Mouse (Mus musculus) frontal cortex, postnatal 14 days (tissue): ENCODE data around the gene Dscam.

Experiments
- DNase-seq, 2 experiments: peaks; one replicate each; pipeline ENCODE4 v3.0.0; 2022; ENCODE audit warnings: low spot score in 2 of 2

The Dscam gene

DNA sequence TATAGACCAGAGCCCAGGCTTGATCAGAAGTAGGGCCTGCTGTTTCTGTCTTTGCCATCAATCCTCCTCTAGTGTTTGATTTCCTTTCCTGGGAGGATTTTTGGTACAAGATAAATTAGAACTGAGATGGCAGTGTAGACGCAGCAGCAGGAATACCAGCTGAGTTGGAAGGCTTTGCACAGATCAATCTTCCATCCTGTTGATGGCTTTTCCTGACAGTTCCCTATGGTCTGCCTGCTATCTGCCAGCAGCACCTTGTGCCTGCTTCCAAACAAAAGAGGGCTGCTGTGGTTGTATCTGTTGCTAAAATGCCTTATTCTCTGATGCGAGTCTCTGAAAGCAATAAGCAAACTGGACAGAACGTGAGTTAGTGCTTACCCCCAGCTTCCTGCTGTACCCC, 402.6 kb downstream of the Dscam start:
- DNase-seq, result no peak

DNA sequence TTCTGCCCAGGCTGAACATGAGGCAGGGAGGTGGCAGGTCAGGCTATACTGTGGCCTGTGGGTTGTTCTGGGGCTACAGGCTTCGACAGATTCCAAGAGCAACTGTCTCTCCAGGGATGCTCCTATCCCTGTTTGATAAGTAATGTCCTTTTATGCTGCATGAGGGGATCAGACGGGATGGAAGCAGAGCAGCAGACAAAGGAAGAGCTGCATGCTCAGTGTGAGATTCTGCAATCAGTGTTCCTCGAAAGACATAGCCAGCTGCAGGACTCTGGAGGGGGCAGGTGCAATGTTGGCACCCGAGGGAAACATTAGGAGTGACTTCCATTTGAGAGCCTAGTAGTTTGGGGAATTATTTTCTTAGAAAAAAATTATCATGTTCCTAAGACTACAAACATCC, 403.0 kb downstream of the Dscam start:
- no peak for DNase-seq

DNA sequence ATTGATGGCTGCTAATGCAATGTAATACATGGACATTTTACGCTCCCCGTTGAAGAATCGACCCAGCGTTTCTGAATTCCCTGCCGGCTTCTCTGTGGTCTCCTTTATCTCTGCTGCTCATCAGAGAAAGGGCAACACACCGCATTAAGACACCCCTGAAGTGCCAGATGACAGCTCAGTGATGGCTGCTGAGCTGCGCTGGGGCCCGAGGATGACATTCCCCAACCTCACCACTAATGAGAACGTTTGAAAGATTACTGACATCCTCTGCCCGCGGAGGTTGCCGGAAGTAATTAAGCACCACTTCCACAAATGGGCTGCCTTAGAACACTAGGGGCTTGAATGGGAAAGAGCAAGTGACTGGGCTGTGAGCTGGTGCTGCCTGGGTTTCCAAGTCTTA, 409.3 kb downstream of the Dscam start:
- DNase-seq, result no peak

DNA sequence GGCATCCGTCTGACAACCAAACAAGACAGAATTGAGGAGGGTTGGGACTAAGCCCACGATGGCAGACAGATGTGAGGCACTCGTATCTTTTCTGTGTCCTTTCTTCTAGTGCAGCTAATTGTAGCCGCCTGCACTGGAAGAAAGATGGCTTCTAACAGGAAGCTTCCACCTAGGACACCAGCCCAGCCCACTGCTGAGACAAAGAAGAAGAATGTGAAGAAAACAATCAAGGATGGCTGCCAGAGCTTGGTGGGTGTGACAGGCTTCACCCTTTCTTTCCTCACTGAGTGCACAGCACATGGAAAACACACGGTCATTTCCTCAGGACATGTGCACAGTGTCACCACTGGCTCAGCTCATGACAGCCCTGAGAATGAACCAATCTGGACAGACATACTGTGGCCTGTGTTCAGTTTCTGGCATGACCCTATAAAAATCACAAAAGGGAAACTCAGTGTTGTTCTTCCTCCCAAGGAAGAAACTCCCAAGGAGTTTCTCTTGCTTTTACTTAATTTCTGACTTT, 411.4 kb downstream of the Dscam start:
- no peak for DNase-seq

DNA sequence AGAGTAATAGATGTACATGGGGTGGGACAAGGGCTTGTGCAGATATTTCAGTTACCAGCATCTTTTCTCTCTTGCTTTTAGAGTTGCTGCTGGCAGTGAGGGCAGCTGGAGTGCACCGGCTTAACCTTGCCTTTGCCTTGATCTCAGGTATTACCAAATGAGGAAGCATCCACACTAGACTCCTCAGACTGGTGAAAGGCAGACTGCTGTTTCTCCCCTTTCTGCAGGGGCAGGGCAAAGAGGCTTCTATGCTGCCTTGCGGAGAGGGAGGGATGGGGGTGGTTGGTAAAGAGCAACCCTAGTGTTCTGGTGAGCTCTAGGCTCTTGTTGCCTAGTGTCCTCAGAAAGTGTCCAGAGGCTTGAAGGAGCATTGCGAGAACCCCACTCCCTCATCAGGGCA, 412.2 kb downstream of the Dscam start:
- no peak for DNase-seq

DNA sequence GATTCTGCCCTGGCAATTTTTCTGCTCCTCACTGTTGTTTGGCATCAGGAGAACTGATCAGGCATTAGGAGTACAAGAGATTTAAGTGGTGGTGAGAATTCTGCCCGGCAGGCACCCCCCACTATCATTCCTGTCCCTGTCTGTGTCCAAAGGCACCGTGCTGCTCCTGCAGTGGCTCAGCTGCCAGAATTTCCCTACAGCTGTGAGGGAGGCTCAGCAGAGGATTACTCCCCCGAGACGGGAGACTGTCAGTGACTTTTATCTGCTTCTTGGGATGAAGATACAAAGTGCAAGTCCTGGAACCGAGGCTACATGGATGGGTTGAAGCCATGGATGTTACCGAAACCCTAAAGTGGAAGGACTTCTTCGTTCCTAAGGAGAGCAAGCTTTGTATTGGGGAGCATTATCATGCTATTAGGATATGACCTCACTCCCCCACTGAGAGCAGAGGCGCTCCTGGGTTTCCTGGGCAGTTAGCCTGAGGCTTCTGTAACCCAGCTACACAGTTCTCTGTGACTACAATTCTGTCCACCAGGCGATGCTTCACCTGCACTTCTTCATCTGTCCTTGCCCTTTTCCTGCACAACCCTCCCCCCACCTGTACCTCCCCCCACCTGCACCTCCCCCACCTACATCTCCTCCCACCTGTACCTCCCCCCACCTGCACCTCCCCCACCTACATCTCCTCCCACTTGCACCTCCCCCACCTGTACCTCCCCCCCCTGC, 412.8 kb downstream of the Dscam start:
- no peak for DNase-seq

DNA sequence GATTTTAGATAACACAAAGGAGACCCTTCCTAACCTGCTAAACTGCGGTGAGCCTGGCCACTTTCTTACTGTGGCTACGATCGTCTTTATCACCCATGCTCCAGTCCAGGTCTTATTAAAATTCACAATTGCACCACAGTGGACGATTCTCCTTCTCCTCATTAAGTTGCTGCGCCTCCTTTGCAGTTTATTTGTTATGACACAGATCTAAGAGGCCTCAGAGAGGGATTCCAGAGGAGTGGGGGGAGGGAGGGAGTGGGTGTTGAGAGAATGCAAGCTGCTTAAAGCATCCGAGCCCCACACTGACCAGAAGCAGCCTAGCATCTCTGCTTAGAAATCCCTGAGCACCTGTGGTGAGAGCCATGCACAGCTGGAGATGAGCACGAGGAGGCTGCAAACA, 413.6 kb downstream of the Dscam start:
- DNase-seq, result no peak

DNA sequence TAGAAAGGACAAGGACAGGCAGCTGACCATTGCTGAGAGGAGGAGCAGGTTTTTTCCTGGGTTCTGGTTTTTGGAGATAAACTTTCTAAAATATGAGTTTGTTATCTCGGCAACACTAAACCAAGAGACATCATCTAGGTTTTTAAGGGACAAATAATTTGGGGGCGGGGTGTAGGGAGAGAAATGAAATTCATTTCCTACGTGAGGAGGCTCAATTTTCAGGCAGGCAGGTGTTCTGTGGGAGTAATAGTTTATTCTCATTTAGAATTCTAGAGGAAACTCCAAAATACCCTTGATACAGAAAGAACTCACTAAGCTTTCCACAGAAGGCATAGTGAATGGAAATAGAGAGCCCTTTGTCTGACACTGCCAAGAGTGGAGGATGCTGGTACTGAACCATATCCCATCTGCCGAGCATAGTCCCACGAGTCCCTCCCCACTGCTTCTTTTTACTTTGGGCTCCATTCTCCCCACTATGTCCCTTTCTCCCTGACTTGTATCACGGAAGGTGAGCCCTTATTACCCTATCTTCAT, 415.5 kb downstream of the Dscam start:
- no peak for DNase-seq

DNA sequence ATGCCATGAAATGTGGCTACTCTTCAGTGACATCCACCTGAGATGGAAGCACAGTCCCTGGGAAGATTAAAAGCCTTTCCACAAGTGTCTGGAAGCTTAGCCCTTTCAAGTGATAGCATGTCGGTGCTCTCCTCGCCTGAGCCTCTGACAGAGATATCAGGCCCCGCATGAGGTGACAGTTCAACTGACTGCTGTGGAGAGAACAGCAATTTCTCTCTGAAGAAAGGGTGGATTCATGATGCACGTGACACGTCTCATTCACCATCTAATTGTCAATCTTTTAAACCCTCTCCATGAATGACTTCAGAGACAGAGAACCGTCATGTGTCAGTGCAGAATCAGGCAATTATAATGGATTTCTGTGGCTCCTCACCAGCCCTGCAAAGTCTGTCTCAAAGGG, 416.2 kb downstream of the Dscam start:
- DNase-seq, result no peak

DNA sequence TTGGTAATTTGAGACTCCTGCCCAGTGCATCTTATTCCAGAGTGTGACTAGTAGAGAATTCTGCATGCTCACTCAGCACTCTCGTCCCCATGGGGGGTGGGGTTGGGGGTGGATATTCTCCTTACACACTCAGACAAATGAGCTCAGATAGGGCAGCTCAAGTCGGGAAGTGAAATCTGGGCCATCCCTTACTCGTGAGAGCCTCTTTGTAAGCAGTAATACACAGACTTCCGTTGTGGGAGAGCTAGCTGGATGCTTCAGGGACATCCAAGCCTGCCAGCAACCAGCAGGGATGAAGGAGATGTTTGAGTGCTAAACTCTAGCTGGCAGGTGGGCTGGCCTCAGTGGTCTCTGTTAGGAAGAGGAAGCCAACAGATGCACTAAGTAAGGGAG, 416.8 kb downstream of the Dscam start:
- DNase-seq, result peak; percentile 27 to 57

DNA sequence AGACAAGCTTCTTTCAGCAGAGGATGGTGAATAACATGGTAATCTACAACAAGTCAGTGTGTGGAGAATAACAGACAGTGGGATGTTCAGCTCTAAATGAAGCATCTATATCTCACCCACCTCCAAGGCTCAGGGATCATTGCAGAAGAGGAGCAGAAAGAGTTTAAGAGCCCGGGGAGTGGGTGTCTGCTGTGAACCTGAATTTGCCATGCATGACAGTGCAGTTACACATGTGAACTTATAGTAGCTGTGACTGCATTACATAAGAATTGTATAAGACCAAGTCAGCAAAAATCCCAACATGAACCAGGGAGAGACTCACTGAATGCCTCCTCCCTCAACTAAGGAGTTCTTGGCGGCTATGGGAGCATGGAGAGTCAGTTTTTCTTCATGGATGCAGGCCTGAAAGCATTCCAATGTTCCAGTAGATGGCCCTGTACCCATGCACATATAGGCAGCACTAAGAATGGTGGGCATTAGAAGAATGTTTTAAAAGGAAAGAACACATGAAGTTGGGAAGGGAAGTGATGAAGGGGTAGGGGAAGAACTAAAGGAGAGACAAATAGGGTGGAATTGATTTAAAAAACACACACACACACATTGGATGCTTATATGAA, 417.3 kb downstream of the Dscam start:
- DNase-seq, result no peak

DNA sequence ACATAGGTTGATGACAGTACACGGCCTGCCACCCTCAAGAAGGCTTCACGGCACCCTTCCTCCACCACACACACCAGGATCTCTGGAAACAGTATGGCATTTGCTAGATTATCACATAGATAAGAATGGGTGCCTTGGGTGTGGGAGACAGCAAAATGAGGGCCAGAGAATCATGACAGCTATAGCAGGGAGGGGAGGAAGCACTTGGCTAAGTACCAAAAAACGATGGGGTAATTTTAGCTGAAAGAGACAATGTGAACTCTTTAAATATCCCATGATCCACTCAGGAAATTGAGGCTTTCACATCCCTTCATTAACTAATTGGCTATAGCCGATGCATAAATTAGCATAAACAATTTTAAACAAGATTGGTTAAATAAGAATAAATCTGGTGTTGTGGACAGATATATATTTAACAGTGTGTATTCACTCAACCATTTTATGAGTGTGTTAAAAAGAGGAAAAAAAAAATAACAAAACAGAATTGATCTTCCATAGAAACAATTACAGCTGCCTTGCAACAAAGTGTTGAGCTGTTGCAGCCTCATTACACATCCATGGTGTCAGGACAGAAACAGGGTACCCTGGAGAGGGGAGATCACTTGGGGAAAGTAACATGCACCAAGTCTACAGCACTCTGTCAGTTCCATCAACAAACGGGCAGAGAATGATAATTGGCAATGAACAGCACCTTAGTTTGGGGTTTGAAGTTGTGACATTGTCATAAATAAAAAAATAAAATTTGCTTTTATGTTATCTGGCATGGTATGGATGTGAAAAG, 427.9 kb downstream of the Dscam start:
- no peak for DNase-seq

DNA sequence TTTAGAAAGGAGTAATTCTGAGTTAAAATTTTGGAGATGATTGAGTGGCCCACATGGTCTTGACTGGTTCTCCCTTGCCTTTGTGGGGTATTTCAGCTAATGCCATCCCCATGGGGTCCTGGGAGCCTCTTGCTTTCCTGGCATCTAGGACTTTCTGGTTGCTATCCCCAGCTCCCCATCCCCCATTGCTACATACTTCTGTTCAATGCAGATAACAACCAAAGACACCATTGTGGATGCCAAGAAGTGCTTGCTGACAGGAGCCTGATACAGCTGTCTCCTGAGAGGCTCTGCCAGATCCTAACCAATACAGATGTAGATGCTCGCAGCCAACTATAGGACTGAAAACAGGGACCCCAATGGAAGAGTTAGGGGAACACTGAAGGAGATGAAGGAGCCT, 429.2 kb downstream of the Dscam start:
- no peak for DNase-seq

DNA sequence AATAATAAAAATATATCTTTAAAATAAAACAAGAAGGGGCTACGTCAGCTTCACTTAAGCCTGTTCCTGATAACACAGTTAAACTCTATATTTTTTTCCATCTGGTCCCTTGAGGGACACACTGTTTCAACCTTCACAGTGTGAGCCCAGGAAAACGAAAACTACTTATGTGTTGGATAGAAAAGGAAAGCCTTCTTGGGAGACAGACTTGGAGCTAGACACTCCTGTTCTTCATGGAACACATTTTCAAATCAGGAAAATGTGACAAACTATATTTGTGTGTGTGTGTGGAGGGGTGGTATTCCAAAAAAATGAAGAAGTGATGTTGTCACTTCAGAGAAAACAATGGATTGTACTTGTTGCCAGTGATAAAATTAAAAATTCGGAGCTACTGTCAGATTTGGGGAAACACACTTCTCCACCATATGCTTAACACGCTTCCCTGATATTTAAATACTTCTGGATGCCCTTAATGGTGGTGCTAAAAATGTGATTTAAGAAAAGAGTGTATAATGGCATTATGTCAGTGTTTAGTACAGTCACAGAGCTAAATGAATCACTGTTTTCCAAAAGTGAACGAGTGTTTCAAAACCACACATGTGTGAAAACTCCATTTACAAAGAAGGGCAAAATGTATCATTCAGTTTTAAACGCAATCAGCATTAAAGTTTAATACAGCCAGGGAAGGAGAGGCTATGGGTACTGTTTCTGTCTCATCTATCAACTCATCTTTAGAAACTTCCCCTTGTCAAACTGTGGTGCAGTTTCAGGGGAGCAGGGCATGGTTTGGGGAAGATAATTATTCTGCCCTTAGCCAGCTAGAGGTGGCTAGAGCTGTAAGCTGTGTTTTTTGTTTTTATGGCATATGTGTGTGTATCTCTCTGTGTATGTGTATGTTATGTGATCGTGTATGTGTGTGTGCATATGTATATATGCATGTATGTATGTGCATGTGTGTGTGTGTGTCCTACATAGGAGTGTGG, 430.2 kb downstream of the Dscam start:
- no peak for DNase-seq

DNA sequence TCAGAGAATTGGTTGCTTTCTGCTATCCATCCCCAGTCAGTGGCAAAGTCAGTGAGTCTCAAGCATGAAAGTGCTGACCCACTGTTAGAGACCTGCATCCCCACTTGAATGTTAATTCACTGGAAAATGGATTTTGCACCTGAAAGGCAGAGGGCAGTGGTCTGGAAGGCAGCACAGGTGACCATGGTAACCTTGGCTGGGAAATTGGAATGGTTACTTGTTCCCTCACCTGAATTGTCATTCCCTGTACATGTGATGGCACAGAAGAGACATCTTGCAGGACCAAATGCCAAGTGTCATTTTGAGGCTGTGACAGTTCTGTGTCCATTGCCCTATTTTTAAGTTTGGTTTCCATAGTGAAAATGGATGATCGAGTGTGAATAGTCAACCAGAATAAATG, 434.1 kb downstream of the Dscam start:
- no peak for DNase-seq

DNA sequence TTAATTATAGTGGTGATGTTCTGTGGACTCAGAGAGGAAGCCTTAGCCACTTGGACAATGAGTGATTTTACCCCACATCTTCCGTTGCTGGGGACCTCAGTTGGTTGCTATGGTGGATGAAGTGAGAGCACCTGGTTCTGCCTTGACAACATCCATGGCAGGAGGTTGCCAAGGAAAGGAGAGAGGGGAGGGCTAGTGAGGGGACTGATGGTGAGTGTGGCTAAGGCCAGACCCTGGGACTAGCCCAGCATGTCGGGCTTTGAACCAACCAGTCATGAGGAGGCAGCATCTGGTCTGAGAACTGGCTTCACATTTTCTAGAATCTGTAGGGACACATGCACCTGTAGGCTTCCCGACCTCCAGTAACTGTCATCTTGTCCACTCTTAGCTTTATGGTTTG, 439.7 kb downstream of the Dscam start:
- DNase-seq, result no peak

DNA sequence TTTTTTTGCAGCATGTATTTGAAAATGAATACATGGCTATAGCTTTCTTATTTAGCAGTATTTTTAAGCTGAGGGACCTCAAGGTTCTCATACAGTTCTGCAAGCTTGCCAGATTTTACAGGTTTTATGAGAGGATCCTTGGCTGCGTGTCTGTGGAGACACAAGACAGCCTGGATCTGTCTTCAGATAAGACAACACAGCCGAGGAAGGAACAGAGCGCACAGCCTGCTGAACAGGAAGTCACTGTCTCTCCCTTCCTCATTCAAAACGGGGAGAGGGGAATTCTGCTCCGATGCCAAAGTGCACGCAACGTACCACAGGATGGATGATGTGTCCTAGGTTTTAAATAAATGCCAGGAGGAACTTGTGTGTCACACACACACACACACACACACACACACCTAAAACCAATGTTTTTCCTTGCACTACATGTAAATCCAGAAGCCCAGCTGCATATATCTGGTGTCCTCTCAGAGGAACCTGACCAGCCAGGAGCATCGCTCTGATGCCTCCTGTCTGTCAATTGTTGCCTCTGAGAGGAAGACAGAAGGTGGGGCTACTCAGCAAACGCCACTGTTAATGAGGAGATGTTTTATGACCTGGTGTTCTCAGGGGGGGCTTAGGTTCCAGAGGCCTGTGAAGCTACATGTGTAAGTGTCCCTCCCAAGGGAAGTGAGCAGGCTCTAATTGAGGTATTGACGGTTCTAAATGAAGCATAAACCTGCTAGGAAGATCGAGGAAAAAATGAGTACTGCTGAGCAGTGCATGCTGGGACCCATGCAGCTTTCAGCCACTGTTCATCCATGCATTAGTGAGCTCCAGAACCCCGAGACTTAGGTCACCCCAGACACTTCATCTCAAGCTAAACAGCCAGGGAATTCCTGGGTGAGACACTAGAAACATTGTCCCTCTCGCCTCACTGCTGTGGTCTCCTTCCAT, 442.4 kb downstream of the Dscam start:
- no peak for DNase-seq

DNA sequence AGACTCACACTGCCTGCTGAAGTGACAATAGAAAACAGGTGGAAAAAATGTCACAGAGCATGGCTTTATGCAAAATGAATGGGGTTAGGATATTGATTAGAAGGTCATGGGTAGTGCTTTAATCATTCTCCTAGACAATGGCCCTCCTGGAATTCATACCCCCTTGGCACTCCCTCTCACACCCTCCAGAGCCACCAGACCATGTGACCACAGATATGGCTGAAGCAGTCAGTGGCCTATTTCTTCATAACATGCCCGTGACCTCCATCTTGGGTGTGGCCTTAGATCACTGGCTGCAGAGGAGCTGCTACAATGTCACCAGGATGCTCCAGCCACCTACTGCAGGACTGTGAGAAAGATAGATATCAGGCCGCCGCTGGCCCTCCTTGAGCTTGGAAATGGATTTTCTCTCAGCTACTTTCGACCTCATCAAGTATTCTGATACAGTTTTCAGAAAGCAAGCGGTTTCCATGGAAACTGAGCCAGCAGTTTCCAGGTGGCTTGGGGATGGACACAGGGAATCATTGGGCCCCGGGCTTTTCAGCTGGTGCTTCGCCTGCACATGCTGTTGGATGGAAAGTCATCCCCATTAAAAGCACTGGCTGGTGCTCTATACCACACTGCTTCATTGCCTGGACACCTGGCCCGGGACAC, 445.4 kb downstream of the Dscam start:
- no peak for DNase-seq

DNA sequence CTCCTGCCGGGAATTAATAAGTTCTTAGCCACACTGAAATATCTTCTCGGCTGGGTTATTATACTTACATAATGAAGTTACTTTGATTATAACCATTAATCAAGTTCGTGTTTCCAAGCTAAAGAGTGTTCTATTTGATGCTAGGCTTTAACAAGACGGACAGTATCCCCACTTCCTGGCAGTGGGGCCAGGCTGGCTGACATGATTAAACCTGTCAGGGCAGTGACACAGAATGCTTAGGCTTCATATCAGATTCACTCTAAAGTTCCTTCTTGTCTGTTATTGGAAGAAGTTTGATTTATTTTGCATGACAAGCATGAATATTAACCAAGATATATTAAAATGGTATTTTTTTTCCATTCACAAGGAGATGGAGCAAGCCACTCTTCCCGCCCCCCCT, 446.0 kb downstream of the Dscam start:
- DNase-seq, result no peak

DNA sequence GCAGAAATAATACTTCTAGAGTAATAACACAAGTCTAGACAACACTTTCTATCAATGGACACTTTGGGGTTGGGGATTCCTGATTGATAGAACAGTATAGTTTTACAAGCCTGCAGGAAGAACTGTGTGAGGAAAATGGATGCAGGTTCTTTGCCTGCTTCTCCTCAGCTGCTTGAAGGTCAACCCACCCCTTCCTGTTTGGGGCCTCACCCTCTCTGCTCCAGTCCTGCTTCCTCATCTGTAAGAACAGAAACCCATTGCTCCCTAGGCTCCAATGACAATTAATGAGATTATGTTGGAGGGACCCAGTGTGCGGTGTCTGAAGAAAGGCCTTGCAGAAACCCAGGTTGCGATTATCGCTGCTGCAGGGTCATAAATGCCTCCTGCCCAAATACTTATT, 446.4 kb downstream of the Dscam start:
- no peak for DNase-seq
